Mouse (Mus musculus) c-Kit-positive CD71-negative TER-119-negative erythroid progenitor cells, embryonic 14.5 days (primary cell): ENCODE results near the gene Pias3.
"Not testable (repeated sequence)": the region's sequence is repeated elsewhere in the genome, so short reads cannot be mapped to it uniquely, and the experiment has no call there.

ENCODE experiments used
- DNase-seq: peaks from one replicate; pipeline ENCODE4 v3.0.0-alpha.2; 2013; ENCODE audit warnings: low read depth

Pias3 gene

GRCm38 (mm10) chr3:96684822-96685156 lies 11.4 kb upstream of the Pias3 start:
- no peak for DNase-seq

- DNase-seq: not testable (repeated sequence)
Measured at GRCm38 (mm10) chr3:96686057-96686456, 10.1 kb upstream of the Pias3 start.

- no peak for DNase-seq
Measured at GRCm38 (mm10) chr3:96688854-96689253, 7.3 kb upstream of the Pias3 start.

- no peak for DNase-seq
Measured at GRCm38 (mm10) chr3:96690298-96690697, 5.9 kb upstream of the Pias3 start.

- DNase-seq: no peak
Measured at GRCm38 (mm10) chr3:96692506-96692905, 3.7 kb upstream of the Pias3 start.

GRCm38 (mm10) chr3:96693579-96693978 lies 2.6 kb upstream of the Pias3 start:
- DNase-seq: no peak

- DNase-seq: peak; percentile 80
Measured at GRCm38 (mm10) chr3:96696766-96697732, 865 bp downstream of the Pias3 start.

- no peak for DNase-seq
Measured at GRCm38 (mm10) chr3:96698993-96699690, 3.0 kb downstream of the Pias3 start.

GRCm38 (mm10) chr3:96700376-96700775 lies 4.2 kb downstream of the Pias3 start:
- DNase-seq: peak; percentile 63

- no peak for DNase-seq
Measured at GRCm38 (mm10) chr3:96701003-96701402, 4.8 kb downstream of the Pias3 start.

- no peak for DNase-seq
Measured at GRCm38 (mm10) chr3:96704778-96705177, 8.6 kb downstream of the Pias3 start.

GRCm38 (mm10) chr3:96706217-96706616 lies 10.0 kb downstream of the Pias3 start:
- no peak for DNase-seq

- no peak for DNase-seq
Measured at GRCm38 (mm10) chr3:96706984-96707383, 10.8 kb downstream of the Pias3 start.

- DNase-seq: no peak
Measured at GRCm38 (mm10) chr3:96707903-96708683, 11.9 kb downstream of the Pias3 start, which contains the start of gene Nudt17. TSS of gene Nudt17 (minus strand) at chr3:96708562.

- DNase-seq: no peak
Measured at GRCm38 (mm10) chr3:96708684-96709064, 12.5 kb downstream of the Pias3 start.

GRCm38 (mm10) chr3:96714286-96714685 lies 18.1 kb downstream of the Pias3 start:
- no peak for DNase-seq

- no peak for DNase-seq
Measured at GRCm38 (mm10) chr3:96715854-96716253, 19.7 kb downstream of the Pias3 start.

GRCm38 (mm10) chr3:96719173-96719572 lies 23.0 kb downstream of the Pias3 start:
- DNase-seq: no peak

GRCm38 (mm10) chr3:96727343-96727827 lies 31.2 kb downstream of the Pias3 start, which contains the start of the genes Polr3c and Rnf115:
TSS of gene Polr3c (minus strand) at chr3:96727628.
TSS of gene Rnf115 (plus strand) at chr3:96727664.
- peak; percentile 85 for DNase-seq

- no peak for DNase-seq
Measured at GRCm38 (mm10) chr3:96727828-96728633, 31.8 kb downstream of the Pias3 start.
